Mouse (Mus musculus) myocyte (in vitro differentiated cells): ENCODE results near the gene Pard3. TPM values are rescaled to one million over a fixed set of nuclear protein-coding genes. Genes with fewer than 3 reads are reported as not detected.

Source experiments
- H3K27me3 ChIP-seq: one replicate; pipeline ENCODE4 v1.6.1; 2011; ENCODE audit not compliant: control insufficient read depth, insufficient read depth, insufficient read length
- H3K36me3 ChIP-seq: one replicate; pipeline ENCODE4 v1.6.1; 2011; ENCODE audit not compliant: control insufficient read depth, insufficient read depth
- H3K4me2 ChIP-seq: one replicate; pipeline ENCODE4 v1.6.1; 2011; ENCODE audit warnings: low read depth, control low read depth
- H3K4me3 ChIP-seq: one replicate; pipeline ENCODE4 v1.5.1; 2011; ENCODE audit warnings: mild to moderate bottlenecking, control low read depth, moderate library complexity
- H3K79me2 ChIP-seq: one replicate; pipeline ENCODE4 v1.6.1; 2011; ENCODE audit not compliant: control insufficient read depth, insufficient read depth
- H3ac ChIP-seq: one replicate; pipeline ENCODE4 v1.6.1; 2011; ENCODE audit not compliant: control insufficient read depth, insufficient read length
- CEBPB ChIP-seq: IDR thresholded peaks from 2 replicates; pipeline ENCODE4 v1.6.1; 2011; ENCODE audit warnings: mild to moderate bottlenecking, moderate library complexity; ENCODE audit not compliant: poor library complexity, insufficient read depth, severe bottlenecking
- E2F4 ChIP-seq: IDR thresholded peaks from one replicate; pipeline ENCODE4 v1.6.1; 2011; ENCODE audit warnings: mild to moderate bottlenecking, control low read depth, moderate library complexity; ENCODE audit not compliant: insufficient read depth
- MAX ChIP-seq: IDR thresholded peaks from one replicate; pipeline ENCODE4 v1.6.1; 2011; ENCODE audit warnings: low read depth, mild to moderate bottlenecking, control low read depth
- MYOD1 ChIP-seq, 3 experiments: IDR thresholded peaks; one replicate each; pipeline ENCODE4 v1.6.1; 2011; ENCODE audit warnings: control low read depth in 2 of 3, low read depth in 2 of 3, mild to moderate bottlenecking in 2 of 3, moderate library complexity in 1 of 3; ENCODE audit not compliant: insufficient read length in 2 of 3, control insufficient read depth in 1 of 3
- MYOG ChIP-seq, 3 experiments: IDR thresholded peaks; one replicate each; pipeline ENCODE4 v1.6.1; 2011; ENCODE audit warnings: control low read depth in 2 of 3, low read depth in 2 of 3, mild to moderate bottlenecking in 2 of 3; ENCODE audit not compliant: insufficient read length in 2 of 3, control insufficient read depth in 1 of 3, insufficient read depth in 1 of 3
- POLR2A ChIP-seq: IDR thresholded peaks from one replicate; pipeline ENCODE4 v1.6.1; 2011; ENCODE audit warnings: low read depth, mild to moderate bottlenecking, control low read depth, moderate library complexity; ENCODE audit not compliant: insufficient read length
- POLR2AphosphoS2 ChIP-seq: IDR thresholded peaks from one replicate; pipeline ENCODE4 v1.6.1; 2011; ENCODE audit warnings: low read depth, control low read depth; ENCODE audit not compliant: insufficient read length
- REST ChIP-seq: IDR thresholded peaks from one replicate; pipeline ENCODE4 v1.6.1; 2011; ENCODE audit warnings: mild to moderate bottlenecking, control low read depth, moderate library complexity; ENCODE audit not compliant: insufficient read depth, insufficient read length
- SRF ChIP-seq: IDR thresholded peaks from one replicate; pipeline ENCODE4 v1.6.1; 2011; ENCODE audit warnings: low read depth; ENCODE audit not compliant: control insufficient read depth, insufficient read length
- TCF12 ChIP-seq: IDR thresholded peaks from one replicate; pipeline ENCODE4 v1.6.1; 2011; ENCODE audit warnings: mild to moderate bottlenecking, control low read depth; ENCODE audit not compliant: poor library complexity, insufficient read depth, severe bottlenecking
- TCF3 ChIP-seq: IDR thresholded peaks from one replicate; pipeline ENCODE4 v1.6.1; 2011; ENCODE audit warnings: low read depth, control low read depth; ENCODE audit not compliant: insufficient read length
- USF1 ChIP-seq: IDR thresholded peaks from one replicate; pipeline ENCODE4 v1.6.1; 2011; ENCODE audit warnings: low read depth, mild to moderate bottlenecking, control low read depth, moderate library complexity
- polyA plus RNA-seq: library from polyadenylated mRNA; unstranded; fragments of >200 nt; fragmentation: generic; extraction: Trizol; gene quantifications from one replicate; pipeline ENCODE4 v1.2.1, GENCODE M21; 2012; ENCODE audit warnings: missing spikeins

Gene Pard3
- polyA plus RNA-seq, 1 experiment, result 24.3 TPM

DNA sequence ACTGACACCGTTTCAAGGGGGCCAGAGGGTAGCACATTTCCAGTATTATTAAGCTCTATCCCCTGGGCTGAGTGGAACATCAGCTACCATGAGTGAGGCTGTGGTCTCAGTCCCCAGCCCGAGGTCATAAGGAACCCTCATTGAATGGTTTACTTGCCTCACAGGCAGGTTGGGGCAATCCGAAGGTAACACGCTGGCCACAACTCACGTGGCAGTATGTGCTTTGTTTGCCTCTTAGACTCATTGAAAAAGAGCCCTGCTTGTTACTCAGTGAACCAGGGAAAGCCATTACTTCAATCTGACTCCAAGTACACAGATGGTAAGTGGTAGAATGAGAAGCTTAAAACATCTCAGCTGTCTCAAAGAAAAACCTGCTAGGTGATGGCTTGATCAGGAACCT, 236.8 kb downstream of the Pard3 start:
- Histone ChIP-seq H3K36me3 (no peaks in the 10 kb centered on the region), H3K27me3 (no peaks in the 10 kb centered on the region), H3ac (no peak overlapping the region), H3K79me2 (peaks cover 5% of the 10 kb centered on the region), H3K4me2 (no peak overlapping the region), H3K4me3 (no peak overlapping the region)
- TF ChIP-seq TCF3 (no peak), SRF (no peak), CEBPB (no peak), USF1 (no peak), POLR2AphosphoS2 (no peak), REST (no peak), MAX (no peak), E2F4 (no peak), POLR2A (no peak), MYOG (IDR thresholded peaks at IDR 0.05; ENCODE audit: control insufficient read depth in 1 of 3, insufficient read depth in 1 of 3, insufficient read length in 2 of 3, low read depth in 2 of 3) (no peak), TCF12 (no peak), MYOD1 (IDR thresholded peaks at IDR 0.05; ENCODE audit: control insufficient read depth in 1 of 3, insufficient read length in 2 of 3, low read depth in 2 of 3) (no peak)

DNA sequence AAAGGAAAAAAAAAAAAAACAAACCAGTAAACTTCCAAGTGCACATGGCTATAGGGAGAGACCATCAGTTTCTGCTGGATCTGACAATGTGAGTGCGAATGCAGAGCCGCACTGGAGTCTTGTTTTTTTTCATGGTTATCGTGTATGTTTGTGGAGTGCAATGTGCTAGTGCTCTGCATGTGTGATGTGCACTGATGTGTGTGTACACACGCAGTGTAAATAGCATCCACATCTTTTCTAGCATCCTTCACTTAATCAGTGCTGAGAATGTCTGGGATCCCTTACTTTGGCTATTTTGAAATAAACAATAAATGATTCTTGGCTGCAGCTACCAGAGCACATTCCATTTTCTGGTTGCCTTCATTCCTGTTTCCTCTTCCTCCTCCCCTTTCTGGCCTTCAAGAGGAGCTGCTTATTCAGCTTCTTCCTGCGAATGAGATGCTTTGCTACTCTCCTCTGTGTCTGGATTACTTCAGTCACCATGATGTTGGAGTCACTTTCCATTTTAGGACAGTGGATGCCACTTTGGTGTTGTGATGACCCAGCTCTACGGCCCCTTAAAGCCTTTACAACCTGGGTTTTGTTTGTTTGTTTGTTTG, 239.3 kb downstream of the Pard3 start:
- no peak overlapping the region for H3K4me2 ChIP-seq
- H3ac ChIP-seq, result no peak overlapping the region
- TF ChIP-seq CEBPB, result no peak
- TF ChIP-seq TCF12, result no peak
- TF ChIP-seq POLR2AphosphoS2, result no peak
- TF ChIP-seq POLR2A, result no peak
- no peak for TF ChIP-seq USF1
- no peak for TF ChIP-seq REST
- no peaks in the 10 kb centered on the region for H3K27me3 ChIP-seq
- peaks cover 5% of the 10 kb centered on the region for H3K79me2 ChIP-seq
- H3K4me3 ChIP-seq, result no peak overlapping the region
- peaks cover 9% of the 10 kb centered on the region for H3K36me3 ChIP-seq

DNA sequence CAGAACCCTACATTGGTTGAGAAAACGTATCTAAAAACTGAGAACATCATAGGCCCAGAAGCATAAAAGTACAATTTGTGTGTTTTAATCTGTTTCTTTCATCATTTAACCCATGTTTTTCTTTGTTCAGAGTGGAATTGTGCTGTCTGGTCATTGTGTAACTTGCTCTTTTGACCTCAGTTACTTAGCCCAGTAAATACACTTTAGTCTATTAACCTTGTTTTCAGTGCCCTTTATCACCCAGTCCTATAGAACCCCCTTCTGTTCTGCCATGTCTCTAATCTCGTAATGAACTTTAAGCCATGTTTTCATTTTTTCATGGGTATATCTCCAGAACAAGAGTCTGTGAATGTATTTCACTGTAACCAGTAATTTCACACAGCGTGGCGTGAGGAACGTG, 243.3 kb downstream of the Pard3 start:
- Histone ChIP-seq H3K36me3 (peaks cover 9% of the 10 kb centered on the region), H3K4me2 (no peak overlapping the region), H3K27me3 (no peaks in the 10 kb centered on the region), H3K79me2 (no peaks in the 10 kb centered on the region), H3K4me3 (no peak overlapping the region), H3ac (no peak overlapping the region)
- TF ChIP-seq POLR2AphosphoS2 (no peak), USF1 (no peak), MYOG (IDR thresholded peaks at IDR 0.05; ENCODE audit: control insufficient read depth in 1 of 3, insufficient read depth in 1 of 3, insufficient read length in 2 of 3, low read depth in 2 of 3) (no peak), TCF3 (no peak), SRF (no peak), E2F4 (no peak)

DNA sequence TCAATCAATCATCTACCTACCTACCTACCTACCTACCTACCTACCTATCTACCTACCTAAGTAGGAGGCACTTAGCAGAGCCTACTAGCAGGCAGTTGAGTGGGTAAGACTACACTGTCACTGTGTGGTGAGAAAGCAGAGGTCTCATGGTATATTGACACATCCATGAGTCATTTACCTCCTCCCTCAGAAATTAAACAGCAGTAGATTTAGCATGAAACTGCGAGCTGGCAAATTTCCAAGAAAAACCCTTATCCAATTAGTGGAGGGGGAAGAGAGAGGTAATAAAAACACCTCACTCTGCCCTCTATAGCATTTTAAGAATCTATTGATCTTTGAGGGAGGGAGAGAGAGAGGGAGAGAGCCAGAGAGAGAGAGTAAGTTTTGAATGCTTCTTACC, 245.7 kb downstream of the Pard3 start:
- H3K36me3 ChIP-seq, result peaks cover 14% of the 10 kb centered on the region
- no peak overlapping the region for H3ac ChIP-seq
- H3K4me2 ChIP-seq, result no peak overlapping the region
- H3K79me2 ChIP-seq, result no peaks in the 10 kb centered on the region
- no peak for TF ChIP-seq MAX
- no peak for TF ChIP-seq TCF12
- no peak for TF ChIP-seq USF1
- no peak for TF ChIP-seq E2F4
- no peak for TF ChIP-seq REST
- no peak for TF ChIP-seq MYOG (IDR thresholded peaks at IDR 0.05; ENCODE audit: control insufficient read depth in 1 of 3, insufficient read depth in 1 of 3, insufficient read length in 2 of 3, low read depth in 2 of 3)
- TF ChIP-seq SRF, result no peak
- TF ChIP-seq MYOD1 (IDR thresholded peaks at IDR 0.05; ENCODE audit: control insufficient read depth in 1 of 3, insufficient read length in 2 of 3, low read depth in 2 of 3), result no peak
- TF ChIP-seq CEBPB, result no peak
- TF ChIP-seq POLR2AphosphoS2, result no peak
- TF ChIP-seq POLR2A, result no peak
- TF ChIP-seq TCF3, result no peak
- H3K27me3 ChIP-seq, result no peaks in the 10 kb centered on the region
- no peak overlapping the region for H3K4me3 ChIP-seq

DNA sequence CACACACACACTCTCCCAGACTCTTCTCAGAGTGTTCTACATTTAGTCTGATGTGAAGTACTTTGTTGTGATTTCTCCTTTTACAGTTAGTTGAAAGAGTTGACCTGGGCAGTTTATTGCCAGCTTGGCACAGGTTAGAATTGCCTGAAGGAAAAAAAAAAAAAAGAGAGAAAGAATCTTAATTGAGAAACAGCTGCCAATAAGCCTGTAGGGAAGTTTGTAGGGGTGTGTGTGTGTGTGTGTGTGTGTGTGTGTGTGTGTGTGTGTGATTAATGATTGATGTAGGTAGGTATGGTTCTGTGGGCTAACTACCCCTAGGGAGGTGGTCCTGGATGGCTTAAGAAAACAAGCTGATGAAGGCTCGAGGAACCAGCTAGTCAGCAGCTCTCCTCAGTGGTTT, 252.1 kb downstream of the Pard3 start:
- Histone ChIP-seq H3K4me2 (no peak overlapping the region), H3ac (no peak overlapping the region), H3K36me3 (peaks cover 6% of the 10 kb centered on the region), H3K4me3 (no peak overlapping the region), H3K27me3 (no peaks in the 10 kb centered on the region), H3K79me2 (peaks cover 7% of the 10 kb centered on the region)
- TF ChIP-seq USF1 (no peak), POLR2A (no peak), MYOG (IDR thresholded peaks at IDR 0.05; ENCODE audit: control insufficient read depth in 1 of 3, insufficient read depth in 1 of 3, insufficient read length in 2 of 3, low read depth in 2 of 3) (no peak), MAX (no peak), E2F4 (no peak), TCF3 (no peak), MYOD1 (IDR thresholded peaks at IDR 0.05; ENCODE audit: control insufficient read depth in 1 of 3, insufficient read length in 2 of 3, low read depth in 2 of 3) (no peak), POLR2AphosphoS2 (no peak), REST (no peak), SRF (no peak), TCF12 (no peak), CEBPB (no peak)
